Mouse (Mus musculus): ENCODE results near the gene Clic3.

GRCm38 (mm10) chr2:25505860-25506259 lies 49.2 kb downstream of the Clic3 start:
- TF ChIP-seq CTCF (IDR thresholded peaks at IDR 0.05; ENCODE audit: low read depth) (no peak), EP300 (IDR thresholded peaks at IDR 0.05; ENCODE audit: low read depth) (no peak)
